Mouse (Mus musculus) lung, embryonic 14.5 days (tissue): Measurements from ENCODE around the gene Hmx2. TPM values are rescaled to one million over a fixed set of nuclear protein-coding genes. Genes with fewer than 3 reads are reported as not detected.

ENCODE experiments used
- ATAC-seq: fragments of 200-750 bp; cut with Nextera tagmentation; 2 replicates; pipeline ENCODE4 v1.8.0; 2017; ENCODE audit warnings: mild to moderate bottlenecking, moderate TSS enrichment, moderate library complexity; ENCODE audit not compliant: insufficient read depth
- DNase-seq: peaks from one replicate; pipeline ENCODE4 v3.0.0-alpha.2; 2015
- H3K27ac ChIP-seq: fragments of 300-500 bp; sonication (generic); 2 replicates; pipeline ENCODE4 v1.5.1; 2014; ENCODE audit warnings: low read depth, mild to moderate bottlenecking, moderate library complexity
- H3K27me3 ChIP-seq: fragments of 300-500 bp; sonication (generic); 2 replicates; pipeline ENCODE4 v1.6.1; 2014; ENCODE audit warnings: low read length, control low read depth; ENCODE audit not compliant: insufficient read depth
- H3K36me3 ChIP-seq: fragments of 300-500 bp; sonication (generic); 2 replicates; pipeline ENCODE4 v1.6.1; 2014; ENCODE audit warnings: control low read depth; ENCODE audit not compliant: insufficient read depth
- H3K4me1 ChIP-seq: fragments of 300-500 bp; sonication (generic); 2 replicates; pipeline ENCODE4 v1.6.1; 2014; ENCODE audit warnings: antibody characterized with exemption, control low read depth; ENCODE audit not compliant: insufficient read depth
- H3K4me2 ChIP-seq: fragments of 300-500 bp; sonication (generic); 2 replicates; pipeline ENCODE4 v1.6.1; 2014; ENCODE audit warnings: mild to moderate bottlenecking
- H3K4me3 ChIP-seq: fragments of 300-500 bp; sonication (generic); 2 replicates; pipeline ENCODE4 v1.5.1; 2014; ENCODE audit warnings: low read depth, low read length
- H3K9ac ChIP-seq: fragments of 300-500 bp; sonication (generic); 2 replicates; pipeline ENCODE4 v1.6.1; 2014
- H3K9me3 ChIP-seq: fragments of 300-500 bp; sonication (generic); 2 replicates; pipeline ENCODE4 v1.6.1; 2016; ENCODE audit warnings: low read depth, low read length, control low read depth
- CTCF ChIP-seq: IDR thresholded peaks from 2 replicates; pipeline ENCODE4 v1.5.1; 2016; ENCODE audit warnings: antibody characterized with exemption, low read depth
- WGBS: fragments of 180-500 bp; shearing (Covaris S2); extraction: QIAGEN DNeasy Blood & Tissue Kit; methylation state at CpG from one replicate; pipeline ENCODE4 v1.1.7; 2014; 5-methylcytosine and 5-hydroxymethylcytosine counted together
- polyA plus RNA-seq: library from polyadenylated mRNA; unstranded; fragments of >200 nt; fragmentation: Nextera tagmentation; extraction: Ambion mirVana; gene quantifications from 2 replicates; pipeline ENCODE4 v1.2.1, GENCODE M21; 2014

The Hmx2 gene
- polyA plus RNA-seq, 1 experiment from 2014 or later: not detected

GRCm38 (mm10) chr7:131557751-131558150 is 9.2 kb downstream of the Hmx2 start:
- Histone ChIP-seq H3K4me1 (peaks cover 3% of the 10 kb centered on the region; the same call in 1 of the 2 replicates), H3K9ac (no peak overlapping the region), H3K27ac (no peak overlapping the region), H3K4me3 (no peak overlapping the region), H3K9me3 (no peaks in the 10 kb centered on the region), H3K27me3 (peaks cover 63% of the 10 kb centered on the region), H3K4me2 (no peak overlapping the region), H3K36me3 (peaks cover 14% of the 10 kb centered on the region)
- ATAC-seq (no peak), DNase-seq (no peak)
- WGBS: 27% methylated on average over 2 of the region's 2 CpGs
- TF ChIP-seq CTCF: no peak

DNA sequence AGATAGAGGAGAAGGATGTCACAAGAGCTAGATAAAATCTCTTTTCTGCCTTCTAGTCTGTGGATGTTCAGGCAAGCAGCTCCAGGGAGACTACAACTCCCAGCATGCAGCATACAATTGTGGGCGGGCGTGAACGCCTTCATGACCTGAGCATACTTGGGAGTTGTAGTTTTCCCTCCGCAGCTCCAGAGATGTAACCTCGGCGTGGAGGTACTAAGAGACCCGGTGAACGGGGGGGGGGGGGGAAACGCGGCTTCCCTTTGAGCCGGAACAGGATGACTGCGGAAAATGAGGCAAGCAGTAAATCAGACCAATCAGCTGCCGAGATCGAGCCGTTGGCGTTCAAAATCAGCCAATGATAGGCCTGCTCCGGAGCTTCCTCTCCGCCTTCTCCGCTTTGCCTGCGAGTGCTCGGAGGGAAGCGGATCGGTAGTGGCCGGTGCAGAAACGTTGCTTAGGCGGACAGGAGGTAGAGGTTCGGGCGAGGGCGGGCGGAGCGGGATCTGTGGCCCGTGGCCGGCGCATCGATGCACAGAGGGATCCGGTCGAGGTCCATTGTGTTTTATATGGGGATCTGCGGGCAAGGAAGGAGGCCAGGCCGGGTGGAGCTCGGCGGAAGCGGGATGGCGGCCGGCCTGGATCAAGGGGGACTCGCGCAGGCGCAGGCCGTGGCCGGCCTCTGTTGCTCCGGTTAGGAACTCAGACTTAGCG is 11.6 kb downstream of the Hmx2 start, which contains the start of gene Bub3:
Bub3 (plus strand) TSS at position 237 of the 711 bp plus-strand sequence.
- Histone ChIP-seq H3K27ac (peak within 1 kb of the TSS; percentile 88), H3K36me3 (peaks cover 36% of the 10 kb centered on the region), H3K27me3 (peaks cover 39% of the 10 kb centered on the region), H3K4me2 (peak within 1 kb of the TSS; percentile 85), H3K4me3 (peak within 1 kb of the TSS; percentile 71), H3K4me1 (peaks cover 3% of the 10 kb centered on the region; the same call in 1 of the 2 replicates), H3K9me3 (no peaks in the 10 kb centered on the region), H3K9ac (peak within 1 kb of the TSS; percentile 74)
- TF ChIP-seq CTCF: no peak
- ATAC-seq (peak; percentile 95), DNase-seq (peak; percentile 98)
- under 1% methylated on average over 51 of the region's 51 CpGs for WGBS

- Histone ChIP-seq H3K27ac (peak overlapping the region; percentile 88), H3K4me1 (peaks cover 3% of the 10 kb centered on the region; the same call in 1 of the 2 replicates), H3K36me3 (peaks cover 41% of the 10 kb centered on the region), H3K9ac (peak overlapping the region; percentile 74), H3K4me3 (peak overlapping the region; percentile 71), H3K27me3 (peaks cover 34% of the 10 kb centered on the region), H3K4me2 (peak overlapping the region; percentile 85), H3K9me3 (no peaks in the 10 kb centered on the region)
- TF ChIP-seq CTCF: no peak
- WGBS: under 1% methylated on average over 14 of the region's 14 CpGs
- DNase-seq (no peak), ATAC-seq (peak; percentile 67)
Observed at GRCm38 (mm10) chr7:131560697-131561042, 12.1 kb downstream of the Hmx2 start.

DNA sequence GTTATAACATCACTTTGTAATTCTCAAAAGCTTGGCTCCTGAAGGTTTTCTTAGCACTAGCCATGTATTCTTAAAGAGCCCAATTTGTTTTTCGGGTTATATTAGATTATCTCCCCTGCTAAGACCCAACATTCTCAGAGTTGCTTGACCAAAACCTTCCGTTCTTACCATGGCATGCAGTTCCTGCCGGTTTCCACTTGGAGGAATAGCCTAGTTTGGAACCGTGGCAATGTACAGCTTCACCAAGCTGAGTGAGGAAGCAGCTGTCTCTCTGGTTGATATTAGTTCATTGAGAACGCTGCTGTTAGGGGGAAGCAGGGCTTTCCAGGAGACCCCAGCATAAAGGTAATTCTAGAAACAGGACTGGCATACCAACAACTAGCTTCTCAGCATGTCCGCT is 26.7 kb downstream of the Hmx2 start:
- Histone ChIP-seq H3K27ac (no peak overlapping the region), H3K4me2 (no peak overlapping the region), H3K9ac (no peak overlapping the region), H3K4me1 (no peaks in the 10 kb centered on the region), H3K9me3 (no peaks in the 10 kb centered on the region), H3K27me3 (no peaks in the 10 kb centered on the region), H3K36me3 (peaks cover 41% of the 10 kb centered on the region), H3K4me3 (no peak overlapping the region)
- no peak for TF ChIP-seq CTCF
- DNase-seq (no peak), ATAC-seq (no peak)
- 71% methylated on average over 6 of the region's 6 CpGs for WGBS

- 17% methylated on average over 9 of the region's 9 CpGs for WGBS
- Histone ChIP-seq H3K36me3 (no peaks in the 10 kb centered on the region), H3K27me3 (no peaks in the 10 kb centered on the region), H3K4me2 (no peak overlapping the region), H3K27ac (no peak overlapping the region), H3K9ac (no peak overlapping the region), H3K4me1 (no peaks in the 10 kb centered on the region), H3K4me3 (no peak overlapping the region), H3K9me3 (no peaks in the 10 kb centered on the region)
- ATAC-seq (no peak), DNase-seq (no peak)
- no peak for TF ChIP-seq CTCF
Observed at GRCm38 (mm10) chr7:131582178-131582577, 33.6 kb downstream of the Hmx2 start.

DNA sequence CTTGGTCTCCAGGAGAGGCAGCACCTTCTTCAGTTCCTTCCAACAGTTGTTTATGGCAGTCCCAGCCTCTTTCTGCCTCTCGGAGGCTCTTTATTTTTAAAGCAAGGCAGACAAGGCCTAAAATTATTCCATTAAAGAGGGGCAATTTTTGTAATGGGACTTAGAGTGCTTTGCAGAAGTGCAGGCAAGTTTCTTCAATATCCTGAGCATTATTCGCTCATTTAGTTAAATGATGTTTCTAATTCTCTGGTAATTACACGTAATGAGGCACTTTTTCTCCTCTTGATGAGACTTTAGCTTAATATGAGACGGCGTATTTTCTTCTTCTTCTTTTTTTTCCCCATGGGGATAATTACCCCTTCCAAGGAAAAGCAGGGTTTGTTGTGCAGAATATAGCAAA is 37.0 kb downstream of the Hmx2 start:
- H3K27me3 ChIP-seq: no peaks in the 10 kb centered on the region
- no peaks in the 10 kb centered on the region for H3K9me3 ChIP-seq
- TF ChIP-seq CTCF: no peak
- H3K36me3 ChIP-seq: no peaks in the 10 kb centered on the region
- WGBS: 89% methylated on average over 5 of the region's 5 CpGs
- no peak for DNase-seq
- H3K4me3 ChIP-seq: no peak overlapping the region
- H3K4me2 ChIP-seq: no peak overlapping the region
- H3K27ac ChIP-seq: no peak overlapping the region
- no peaks in the 10 kb centered on the region for H3K4me1 ChIP-seq
- ATAC-seq: no peak
- no peak overlapping the region for H3K9ac ChIP-seq

GRCm38 (mm10) chr7:131597779-131598482 is 49.4 kb downstream of the Hmx2 start:
- WGBS: 12% methylated on average over 12 of the region's 12 CpGs
- DNase-seq (peak; percentile 34), ATAC-seq (peak; percentile 62; the same call in 1 of the 2 replicates)
- no peaks in the 10 kb centered on the region for H3K9me3 ChIP-seq
- H3K4me2 ChIP-seq: 0 out of 2 replicates have a peak overlapping the region, but pooled peaks have one; percentile 20
- H3K27ac ChIP-seq: no peak overlapping the region
- no peaks in the 10 kb centered on the region for H3K27me3 ChIP-seq
- no peak for TF ChIP-seq CTCF
- H3K9ac ChIP-seq: no peak overlapping the region; the same call in 1 of the 2 replicates
- H3K4me1 ChIP-seq: peaks cover 6% of the 10 kb centered on the region; the same call in 1 of the 2 replicates
- H3K4me3 ChIP-seq: no peak overlapping the region
- H3K36me3 ChIP-seq: no peaks in the 10 kb centered on the region
